Mouse (Mus musculus): ENCODE data around the gene Tmcc3. TPM values are rescaled to one million over a fixed set of nuclear protein-coding genes. Genes with fewer than 3 reads are reported as not detected.
"Not testable (repeated sequence)": the region's sequence is repeated elsewhere in the genome, so short reads cannot be mapped to it uniquely, and the experiment has no call there.

The Tmcc3 gene
- polyA plus RNA-seq, 1 experiment, result 6.2 TPM

- Histone ChIP-seq H3K27ac (ENCODE audit: insufficient read depth, low read length) (no peak overlapping the region), H3K4me1 (ENCODE audit: control insufficient read depth, insufficient read depth, insufficient read length) (no peaks in the 10 kb centered on the region), H3K36me3 (ENCODE audit: control insufficient read depth, insufficient read depth, low read length) (0 out of 2 replicates have a peak, but pooled peaks cover 2% of the 10 kb centered on the region), H3K4me3 (ENCODE audit: extremely low read depth, insufficient read depth, insufficient read length) (no peak overlapping the region), H3K27me3 (ENCODE audit: control insufficient read depth, insufficient read depth, low read length) (no peaks in the 10 kb centered on the region)
- TF ChIP-seq POLR2A (IDR thresholded peaks at IDR 0.05; ENCODE audit: low read depth, low read length) (no peak), CTCF (IDR thresholded peaks at IDR 0.05; ENCODE audit: extremely low read depth, insufficient read depth, insufficient read length, insufficient replicate concordance) (no peak)
- 82% methylated on average over 3 of the region's 3 CpGs for WGBS
- no peak for DNase-seq (ENCODE audit: low read depth in 1 of 2, low spot score in 2 of 2)
Measured at GRCm38 (mm10) chr10:94581384-94581783, 269.6 kb downstream of the Tmcc3 start.

GRCm38 (mm10) chr10:94583714-94584113, 272.0 kb downstream of the Tmcc3 start:
- no peak overlapping the region for H3K4me3 ChIP-seq (ENCODE audit: extremely low read depth, insufficient read depth, insufficient read length)
- H3K27ac ChIP-seq (ENCODE audit: insufficient read depth, low read length), result no peak overlapping the region
- TF ChIP-seq CTCF (IDR thresholded peaks at IDR 0.05; ENCODE audit: extremely low read depth, insufficient read depth, insufficient read length, insufficient replicate concordance), result no peak
- TF ChIP-seq POLR2A (IDR thresholded peaks at IDR 0.05; ENCODE audit: low read depth, low read length), result no peak
- no peaks in the 10 kb centered on the region for H3K4me1 ChIP-seq (ENCODE audit: control insufficient read depth, insufficient read depth, insufficient read length)
- H3K36me3 ChIP-seq (ENCODE audit: control insufficient read depth, insufficient read depth, low read length), result peaks cover 2% of the 10 kb centered on the region; the same call in 1 of the 2 replicates
- no peak for DNase-seq (ENCODE audit: low read depth in 1 of 2, low spot score in 2 of 2)
- WGBS, result 72% methylated on average over 4 of the region's 4 CpGs
- H3K27me3 ChIP-seq (ENCODE audit: control insufficient read depth, insufficient read depth, low read length), result no peaks in the 10 kb centered on the region

GRCm38 (mm10) chr10:94584851-94585359, 273.2 kb downstream of the Tmcc3 start:
- TF ChIP-seq POLR2A (IDR thresholded peaks at IDR 0.05; ENCODE audit: low read depth, low read length) (no peak), CTCF (IDR thresholded peaks at IDR 0.05; ENCODE audit: extremely low read depth, insufficient read depth, insufficient read length, insufficient replicate concordance) (no peak)
- whole genome bisulfite sequencing, result 88% methylated on average over 17 of the region's 17 CpGs
- Histone ChIP-seq H3K27me3 (ENCODE audit: control insufficient read depth, insufficient read depth, low read length) (no peaks in the 10 kb centered on the region), H3K36me3 (ENCODE audit: control insufficient read depth, insufficient read depth, low read length) (peaks cover 2% of the 10 kb centered on the region; the same call in 1 of the 2 replicates), H3K4me1 (ENCODE audit: control insufficient read depth, insufficient read depth, insufficient read length) (no peaks in the 10 kb centered on the region), H3K27ac (ENCODE audit: insufficient read depth, low read length) (no peak overlapping the region), H3K4me3 (ENCODE audit: extremely low read depth, insufficient read depth, insufficient read length) (no peak overlapping the region)
- no peak for DNase-seq (ENCODE audit: low read depth in 1 of 2, low spot score in 2 of 2)

- no peak for DNase-seq (ENCODE audit: low read depth in 1 of 2, low spot score in 2 of 2)
- no peak overlapping the region for H3K4me3 ChIP-seq (ENCODE audit: extremely low read depth, insufficient read depth, insufficient read length)
- H3K4me1 ChIP-seq (ENCODE audit: control insufficient read depth, insufficient read depth, insufficient read length), result no peaks in the 10 kb centered on the region
- 87% methylated on average over 8 of the region's 8 CpGs for WGBS
- no peak for TF ChIP-seq CTCF (IDR thresholded peaks at IDR 0.05; ENCODE audit: extremely low read depth, insufficient read depth, insufficient read length, insufficient replicate concordance)
- no peak for TF ChIP-seq POLR2A (IDR thresholded peaks at IDR 0.05; ENCODE audit: low read depth, low read length)
- H3K27me3 ChIP-seq (ENCODE audit: control insufficient read depth, insufficient read depth, low read length), result no peaks in the 10 kb centered on the region
- H3K36me3 ChIP-seq (ENCODE audit: control insufficient read depth, insufficient read depth, low read length), result peaks cover 2% of the 10 kb centered on the region; the same call in 1 of the 2 replicates
- H3K27ac ChIP-seq (ENCODE audit: insufficient read depth, low read length), result no peak overlapping the region
Measured at GRCm38 (mm10) chr10:94585819-94586218, 274.1 kb downstream of the Tmcc3 start.

GRCm38 (mm10) chr10:94588976-94589375, 277.2 kb downstream of the Tmcc3 start:
- no peaks in the 10 kb centered on the region for H3K27me3 ChIP-seq (ENCODE audit: control insufficient read depth, insufficient read depth, low read length)
- TF ChIP-seq CTCF (IDR thresholded peaks at IDR 0.05; ENCODE audit: extremely low read depth, insufficient read depth, insufficient read length, insufficient replicate concordance), result no peak
- no peak for TF ChIP-seq POLR2A (IDR thresholded peaks at IDR 0.05; ENCODE audit: low read depth, low read length)
- 90% methylated on average over 5 of the region's 5 CpGs for WGBS
- no peak for DNase-seq (ENCODE audit: low read depth in 1 of 2, low spot score in 2 of 2)
- H3K36me3 ChIP-seq (ENCODE audit: control insufficient read depth, insufficient read depth, low read length), result peaks cover under 1% of the 10 kb centered on the region; the same call in 1 of the 2 replicates
- no peak overlapping the region for H3K4me3 ChIP-seq (ENCODE audit: extremely low read depth, insufficient read depth, insufficient read length)
- H3K27ac ChIP-seq (ENCODE audit: insufficient read depth, low read length), result no peak overlapping the region
- no peaks in the 10 kb centered on the region for H3K4me1 ChIP-seq (ENCODE audit: control insufficient read depth, insufficient read depth, insufficient read length)

- no peak overlapping the region for H3K4me3 ChIP-seq (ENCODE audit: extremely low read depth, insufficient read depth, insufficient read length)
- no peaks in the 10 kb centered on the region for H3K4me1 ChIP-seq (ENCODE audit: control insufficient read depth, insufficient read depth, insufficient read length)
- DNase-seq (ENCODE audit: low read depth in 1 of 2, low spot score in 2 of 2), result no peak
- no peak overlapping the region for H3K27ac ChIP-seq (ENCODE audit: insufficient read depth, low read length)
- H3K36me3 ChIP-seq (ENCODE audit: control insufficient read depth, insufficient read depth, low read length), result no peaks in the 10 kb centered on the region
- no peaks in the 10 kb centered on the region for H3K27me3 ChIP-seq (ENCODE audit: control insufficient read depth, insufficient read depth, low read length)
- TF ChIP-seq CTCF (IDR thresholded peaks at IDR 0.05; ENCODE audit: extremely low read depth, insufficient read depth, insufficient read length, insufficient replicate concordance), result no peak
- no peak for TF ChIP-seq POLR2A (IDR thresholded peaks at IDR 0.05; ENCODE audit: low read depth, low read length)
- WGBS, result 89% methylated on average over 9 of the region's 9 CpGs
Measured at GRCm38 (mm10) chr10:94595705-94596104, 284.0 kb downstream of the Tmcc3 start.

GRCm38 (mm10) chr10:94599846-94600245, 288.1 kb downstream of the Tmcc3 start:
- not testable (repeated sequence) for H3K4me1 ChIP-seq (ENCODE audit: control insufficient read depth, insufficient read depth, insufficient read length); H3K4me3 ChIP-seq (ENCODE audit: extremely low read depth, insufficient read depth, insufficient read length); H3K27ac ChIP-seq (ENCODE audit: insufficient read depth, low read length); H3K36me3 ChIP-seq (ENCODE audit: control insufficient read depth, insufficient read depth, low read length); DNase-seq (ENCODE audit: low read depth in 1 of 2, low spot score in 2 of 2); H3K27me3 ChIP-seq (ENCODE audit: control insufficient read depth, insufficient read depth, low read length)
- 83% methylated on average over 2 of the region's 2 CpGs for WGBS
